Mouse (Mus musculus) limb, embryonic 15.5 days (tissue): ENCODE measurements around the gene Cyp2j9. TPM values are rescaled to one million over a fixed set of nuclear protein-coding genes. Genes with fewer than 3 reads are reported as not detected.
A peak's percentile ranks its signal among the peaks of the same experiment; 100 is the strongest.
"Not testable (repeated sequence)": the region's sequence is repeated elsewhere in the genome, so short reads cannot be mapped to it uniquely, and the experiment has no call there.

Experiments used
- ATAC-seq: fragments of 200-750 bp; cut with Nextera tagmentation; 2 replicates; pipeline ENCODE4 v1.8.0; 2017; ENCODE audit warnings: low read depth, moderate TSS enrichment; ENCODE audit not compliant: insufficient number of reproducible peaks, low FRiP score, low TSS enrichment
- H3K27ac ChIP-seq: fragments of 300-500 bp; sonication (generic); 2 replicates; pipeline ENCODE4 v1.5.1; 2015; ENCODE audit warnings: moderate library complexity, mild to moderate bottlenecking, inconsistent platforms
- H3K27me3 ChIP-seq: fragments of 300-500 bp; sonication (generic); 2 replicates; pipeline ENCODE4 v1.6.1; 2015; ENCODE audit warnings: inconsistent platforms
- H3K36me3 ChIP-seq: fragments of 300-500 bp; sonication (generic); 2 replicates; pipeline ENCODE4 v1.6.1; 2015; ENCODE audit warnings: inconsistent platforms
- H3K4me1 ChIP-seq: fragments of 300-500 bp; sonication (generic); 2 replicates; pipeline ENCODE4 v1.6.1; 2015; ENCODE audit warnings: inconsistent platforms
- H3K4me2 ChIP-seq: fragments of 300-500 bp; sonication (generic); 2 replicates; pipeline ENCODE4 v1.6.1; 2015; ENCODE audit warnings: mild to moderate bottlenecking, inconsistent platforms
- H3K4me3 ChIP-seq: fragments of 300-500 bp; sonication (generic); 2 replicates; pipeline ENCODE4 v1.5.1; 2015; ENCODE audit warnings: mild to moderate bottlenecking, inconsistent platforms
- H3K9ac ChIP-seq: fragments of 300-500 bp; sonication (generic); 2 replicates; pipeline ENCODE4 v1.6.1; 2015; ENCODE audit warnings: inconsistent platforms
- H3K9me3 ChIP-seq: fragments of 300-500 bp; sonication (generic); 2 replicates; pipeline ENCODE4 v1.6.1; 2016; ENCODE audit warnings: inconsistent platforms
- WGBS: fragments of 180-500 bp; shearing (Covaris S2); methylation state at CpG from one replicate; pipeline ENCODE4 v1.1.7; 2015; 5-methylcytosine and 5-hydroxymethylcytosine counted together
- polyA plus RNA-seq: library from polyadenylated mRNA; unstranded; fragments of >200 nt; fragmentation: Nextera tagmentation; extraction: Ambion mirVana; gene quantifications from 2 replicates; pipeline ENCODE4 v1.2.1, GENCODE M21; 2015

Cyp2j9 gene
- polyA plus RNA-seq, result 1.7 and 2.7 TPM in 2 replicates

GRCm38 (mm10) chr4:96590911-96591790 is at the start of gene Cyp2j9:
Gene Cyp2j9 (minus strand): TSS chr4:96591578.
- 6% methylated on average over 18 of the region's 18 CpGs for WGBS
- Histone ChIP-seq H3K27ac (peak within 1 kb of the TSS; percentile 74; the same call in 1 of the 2 replicates), H3K36me3 (no peaks in the 10 kb centered on the region), H3K4me1 (peaks cover 9% of the 10 kb centered on the region; the same call in 1 of the 2 replicates), H3K27me3 (no peaks in the 10 kb centered on the region), H3K4me2 (peak within 1 kb of the TSS; percentile 66), H3K9ac (peak within 1 kb of the TSS; percentile 28; the same call in 1 of the 2 replicates), H3K4me3 (peak within 1 kb of the TSS; percentile 43), H3K9me3 (no peaks in the 10 kb centered on the region)
- ATAC-seq, result peak; percentile 79; the same call in 1 of the 2 replicates

- Histone ChIP-seq H3K4me2 (no peak overlapping the region), H3K4me3 (no peak overlapping the region), H3K4me1 (no peaks in the 10 kb centered on the region), H3K9me3 (no peaks in the 10 kb centered on the region), H3K36me3 (no peaks in the 10 kb centered on the region), H3K9ac (no peak overlapping the region), H3K27me3 (no peaks in the 10 kb centered on the region), H3K27ac (no peak overlapping the region)
- no peak for ATAC-seq
- 84% methylated on average over 1 of the region's 1 CpGs for WGBS
Observed at GRCm38 (mm10) chr4:96635455-96635854, 44.1 kb upstream of the Cyp2j9 start.

- WGBS, result 82% methylated on average over 1 of the region's 1 CpGs
- H3K4me3 ChIP-seq, result no peak overlapping the region
- ATAC-seq, result no peak
Observed at GRCm38 (mm10) chr4:96622474-96622873, 31.1 kb upstream of the Cyp2j9 start.

GRCm38 (mm10) chr4:96591791-96592150 is 393 bp upstream of the Cyp2j9 start:
- WGBS, result 31% methylated on average over 4 of the region's 4 CpGs
- peak overlapping the region; percentile 66 for H3K4me2 ChIP-seq
- H3K27ac ChIP-seq, result 0 out of 2 replicates have a peak overlapping the region, but pooled peaks have one; percentile 74
- no peaks in the 10 kb centered on the region for H3K36me3 ChIP-seq
- 0 out of 2 replicates have a peak, but pooled peaks have one; percentile 40 for ATAC-seq
- no peaks in the 10 kb centered on the region for H3K27me3 ChIP-seq
- no peak overlapping the region for H3K9ac ChIP-seq
- peaks cover 9% of the 10 kb centered on the region; the same call in 1 of the 2 replicates for H3K4me1 ChIP-seq
- no peaks in the 10 kb centered on the region for H3K9me3 ChIP-seq
- H3K4me3 ChIP-seq, result peak overlapping the region; percentile 43

More at GRCm38 (mm10) chr4:96622474-96622873, 31.1 kb upstream of the Cyp2j9 start:
- H3K27me3 ChIP-seq, result no peaks in the 10 kb centered on the region
- H3K27ac ChIP-seq, result no peak overlapping the region
- no peaks in the 10 kb centered on the region for H3K4me1 ChIP-seq
- H3K36me3 ChIP-seq, result no peaks in the 10 kb centered on the region
- H3K9me3 ChIP-seq, result no peaks in the 10 kb centered on the region
- H3K4me2 ChIP-seq, result no peak overlapping the region
- no peak overlapping the region for H3K9ac ChIP-seq

GRCm38 (mm10) chr4:96581425-96582088 is 9.8 kb downstream of the Cyp2j9 start:
- ATAC-seq, result no peak
- Histone ChIP-seq H3K36me3 (no peaks in the 10 kb centered on the region), H3K27ac (no peak overlapping the region), H3K4me3 (no peak overlapping the region), H3K4me1 (no peaks in the 10 kb centered on the region), H3K27me3 (no peaks in the 10 kb centered on the region), H3K9me3 (no peaks in the 10 kb centered on the region), H3K9ac (no peak overlapping the region), H3K4me2 (no peak overlapping the region)
- whole genome bisulfite sequencing, result 86% methylated on average over 1 of the region's 1 CpGs

- H3K27ac ChIP-seq, result not testable (repeated sequence)
Observed at GRCm38 (mm10) chr4:96580351-96580750, 11.0 kb downstream of the Cyp2j9 start.

GRCm38 (mm10) chr4:96569442-96569841 is 21.9 kb downstream of the Cyp2j9 start:
- Histone ChIP-seq H3K9me3 (no peaks in the 10 kb centered on the region), H3K36me3 (no peaks in the 10 kb centered on the region), H3K9ac (no peak overlapping the region), H3K4me2 (no peak overlapping the region), H3K4me3 (no peak overlapping the region), H3K27me3 (no peaks in the 10 kb centered on the region), H3K4me1 (no peaks in the 10 kb centered on the region), H3K27ac (no peak overlapping the region)
- ATAC-seq, result no peak
- 34% methylated on average over 3 of the region's 3 CpGs for WGBS

More at GRCm38 (mm10) chr4:96580351-96580750, 11.0 kb downstream of the Cyp2j9 start:
- not testable (repeated sequence) for H3K36me3 ChIP-seq, H3K4me3 ChIP-seq, H3K9ac ChIP-seq, ATAC-seq, H3K27me3 ChIP-seq, H3K4me2 ChIP-seq, H3K4me1 ChIP-seq, H3K9me3 ChIP-seq
- WGBS, result 46% methylated on average over 6 of the region's 6 CpGs

- 78% methylated on average over 1 of the region's 1 CpGs for WGBS
- Histone ChIP-seq H3K4me2 (no peak overlapping the region), H3K9me3 (no peaks in the 10 kb centered on the region), H3K27me3 (no peaks in the 10 kb centered on the region), H3K27ac (no peak overlapping the region), H3K36me3 (no peaks in the 10 kb centered on the region), H3K4me1 (no peaks in the 10 kb centered on the region), H3K9ac (no peak overlapping the region), H3K4me3 (no peak overlapping the region)
- ATAC-seq, result no peak
Observed at GRCm38 (mm10) chr4:96567988-96568387, 23.4 kb downstream of the Cyp2j9 start.

GRCm38 (mm10) chr4:96565808-96566207 is 25.6 kb downstream of the Cyp2j9 start:
- Histone ChIP-seq H3K4me3 (no peak overlapping the region), H3K4me2 (no peak overlapping the region), H3K9ac (no peak overlapping the region), H3K4me1 (no peaks in the 10 kb centered on the region), H3K9me3 (no peaks in the 10 kb centered on the region), H3K27me3 (no peaks in the 10 kb centered on the region), H3K27ac (no peak overlapping the region), H3K36me3 (no peaks in the 10 kb centered on the region)
- no peak for ATAC-seq

GRCm38 (mm10) chr4:96560464-96560863 is 30.9 kb downstream of the Cyp2j9 start:
- Histone ChIP-seq H3K4me1 (no peaks in the 10 kb centered on the region), H3K9ac (no peak overlapping the region), H3K4me2 (no peak overlapping the region), H3K9me3 (no peaks in the 10 kb centered on the region), H3K36me3 (no peaks in the 10 kb centered on the region), H3K27me3 (no peaks in the 10 kb centered on the region), H3K4me3 (no peak overlapping the region), H3K27ac (no peak overlapping the region)
- 85% methylated on average over 1 of the region's 1 CpGs for WGBS
- no peak for ATAC-seq

- Histone ChIP-seq H3K9ac (no peak overlapping the region), H3K4me1 (no peaks in the 10 kb centered on the region), H3K36me3 (no peaks in the 10 kb centered on the region), H3K27ac (no peak overlapping the region), H3K27me3 (no peaks in the 10 kb centered on the region), H3K4me2 (no peak overlapping the region), H3K9me3 (no peaks in the 10 kb centered on the region), H3K4me3 (no peak overlapping the region)
- WGBS, result 89% methylated on average over 1 of the region's 1 CpGs
- no peak for ATAC-seq
Observed at GRCm38 (mm10) chr4:96559781-96560180, 31.6 kb downstream of the Cyp2j9 start.
